Mouse (Mus musculus) inflammation-experienced regulatory T-cells, adult 6 months (primary cell): ENCODE results near the gene Klhl32. TPM values are rescaled to one million over a fixed set of nuclear protein-coding genes. Genes with fewer than 3 reads are reported as not detected.
"Not testable (repeated sequence)": the region's sequence is repeated elsewhere in the genome, so short reads cannot be mapped to it uniquely, and the experiment has no call there.

Experiments used
- ATAC-seq: one replicate; pipeline ENCODE4 v1.8.0; 2017
- polyA plus RNA-seq, 3 experiments: library from polyadenylated mRNA; unstranded; fragments of 100-300 nt; shearing (Covaris generic); gene quantifications; one replicate each; pipeline ENCODE4 v1.2.1; 2017

Klhl32 gene
- polyA plus RNA-seq = under 1 TPM; 0.45 to 0.54 (median 0.46) TPM

- no peak for ATAC-seq
Observed at GRCm38 (mm10) chr4:24850401-24851325, at the start of gene Klhl32. Klhl32 (minus strand) TSS chr4:24851124.

- ATAC-seq = no peak
Observed at GRCm38 (mm10) chr4:24899146-24899545, 48.2 kb upstream of the Klhl32 start.

- no peak for ATAC-seq
Observed at GRCm38 (mm10) chr4:24898636-24899035, 47.7 kb upstream of the Klhl32 start.

- ATAC-seq = peak; percentile 90
Observed at GRCm38 (mm10) chr4:24897851-24898515, 47.1 kb upstream of the Klhl32 start, which contains the start of gene Ndufaf4. Ndufaf4 (plus strand) TSS chr4:24898083.

DNA sequence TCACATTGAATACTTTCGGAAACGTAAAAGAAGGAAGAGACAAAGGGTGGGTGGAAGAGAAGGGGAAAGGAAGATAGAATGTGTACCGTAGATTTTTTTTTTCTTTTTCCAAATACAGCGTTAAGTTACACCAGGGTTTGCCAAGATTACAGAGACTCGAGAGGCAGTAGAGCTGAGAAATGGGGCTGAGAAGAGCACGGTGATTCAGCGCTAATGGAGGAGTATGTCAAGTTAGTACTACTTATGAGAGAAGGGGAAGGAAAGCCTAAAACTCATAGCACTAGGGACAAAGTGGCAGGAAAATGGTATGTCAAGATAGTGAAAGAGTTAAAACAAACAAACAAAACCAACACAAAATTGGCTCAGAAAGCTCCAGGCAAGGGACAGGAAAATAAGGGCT is 46.4 kb upstream of the Klhl32 start:
- peak; percentile 4 for ATAC-seq

- ATAC-seq = no peak
Observed at GRCm38 (mm10) chr4:24896829-24897228, 45.9 kb upstream of the Klhl32 start.

GRCm38 (mm10) chr4:24894625-24895024 is 43.7 kb upstream of the Klhl32 start:
- no peak for ATAC-seq

DNA sequence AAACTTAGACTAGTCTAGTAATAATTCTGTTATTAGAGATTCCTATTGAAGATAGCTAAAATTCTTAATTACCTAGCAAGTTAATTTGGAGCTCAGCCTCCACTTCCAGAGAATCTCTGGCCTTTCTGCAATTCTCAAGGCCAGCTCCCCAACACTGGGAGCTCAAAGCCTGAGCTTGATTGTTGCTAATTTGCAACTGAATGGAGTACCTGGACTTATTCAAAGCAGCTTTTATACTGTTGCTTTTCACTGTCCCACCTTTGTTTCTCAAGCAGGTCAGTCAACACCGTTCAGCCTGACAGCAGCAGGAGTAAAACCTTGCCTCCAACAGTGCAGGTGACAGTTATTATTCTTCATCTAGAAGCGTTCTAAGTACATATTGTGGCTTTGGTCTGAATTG is 41.4 kb upstream of the Klhl32 start:
- ATAC-seq = not testable (repeated sequence)

- not testable (repeated sequence) for ATAC-seq
Observed at GRCm38 (mm10) chr4:24889386-24889785, 38.5 kb upstream of the Klhl32 start.

DNA sequence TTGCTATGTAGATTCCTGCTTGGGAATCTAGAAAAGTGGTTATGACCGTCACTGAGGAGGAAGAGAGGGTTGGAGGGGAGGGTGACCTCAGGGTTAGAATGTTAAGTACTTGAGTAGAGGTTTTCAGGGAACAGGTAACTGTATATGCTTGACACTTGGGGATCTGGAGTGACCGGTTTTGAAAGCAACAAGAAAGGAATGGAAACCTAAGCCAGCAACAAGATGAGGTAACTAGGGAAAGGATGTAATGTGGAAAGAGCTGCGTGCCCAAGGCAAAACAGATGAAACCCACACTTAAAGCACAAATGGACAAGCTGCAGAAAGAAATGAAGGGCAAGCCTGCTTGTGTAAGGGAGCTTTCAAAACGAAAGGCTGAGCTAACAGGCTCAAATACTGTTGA is 18.3 kb upstream of the Klhl32 start:
- ATAC-seq = no peak

GRCm38 (mm10) chr4:24865691-24866090 is 14.8 kb upstream of the Klhl32 start:
- no peak for ATAC-seq

DNA sequence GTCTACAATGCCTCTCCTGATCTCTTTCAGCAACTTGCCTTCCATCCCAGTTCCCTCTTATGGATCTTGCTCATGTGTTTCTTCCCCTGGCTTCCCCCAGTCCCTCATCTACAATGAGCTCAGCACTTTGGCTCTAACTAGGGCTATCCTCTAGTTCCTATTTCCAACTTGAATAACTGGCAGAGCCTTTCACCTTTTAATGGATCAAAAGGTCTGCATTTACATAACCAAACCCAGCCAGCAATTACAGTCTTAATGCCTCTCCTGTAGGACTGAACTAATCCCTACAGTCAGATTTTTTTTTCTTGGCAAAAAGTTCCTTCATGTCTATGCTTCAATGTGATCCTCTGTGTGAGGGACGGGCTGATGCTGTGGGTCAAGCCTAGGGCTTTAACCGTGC is 3.5 kb downstream of the Klhl32 start:
- no peak for ATAC-seq

DNA sequence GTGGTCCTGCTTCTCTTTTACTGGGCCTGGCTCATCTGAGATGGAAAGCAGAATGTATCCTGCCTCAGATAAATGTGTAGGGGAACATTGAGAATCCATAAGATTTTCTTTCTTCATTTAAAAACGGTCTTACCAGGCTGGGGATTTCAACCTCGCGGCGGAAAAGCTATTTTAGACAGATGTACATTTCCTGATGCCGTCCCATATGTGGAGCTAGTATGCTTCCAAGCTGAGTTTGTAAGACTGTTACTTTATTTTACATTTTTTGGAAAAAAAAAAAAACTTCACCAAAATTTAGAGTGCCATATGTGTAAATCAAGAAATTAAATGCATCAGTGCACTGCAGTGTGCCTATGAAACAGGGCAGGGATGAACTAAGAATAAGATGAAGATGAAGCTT is 5.4 kb downstream of the Klhl32 start:
- ATAC-seq = no peak

- no peak for ATAC-seq
Observed at GRCm38 (mm10) chr4:24838567-24838966, 12.4 kb downstream of the Klhl32 start.

DNA sequence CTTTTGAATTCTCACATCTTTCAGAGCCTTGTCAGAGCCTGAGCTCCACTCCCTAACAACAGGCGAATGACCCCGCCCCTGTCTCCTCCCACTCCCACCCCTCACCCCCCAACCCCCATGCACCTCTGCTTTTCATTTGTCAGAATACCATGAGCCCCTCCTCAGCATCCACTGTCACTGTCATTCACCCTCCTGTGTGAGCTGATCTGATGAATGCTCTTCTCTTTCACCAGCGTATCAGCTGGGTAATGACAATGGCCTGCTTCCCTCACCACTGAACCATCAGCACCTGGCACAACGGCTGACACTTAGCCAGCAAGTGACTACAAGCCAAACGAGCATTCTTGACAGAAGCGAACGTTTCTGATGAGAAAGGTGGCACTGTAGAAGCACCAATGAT is 15.4 kb downstream of the Klhl32 start:
- no peak for ATAC-seq

- ATAC-seq = no peak
Observed at GRCm38 (mm10) chr4:24808316-24808715, 42.6 kb downstream of the Klhl32 start.

GRCm38 (mm10) chr4:24801881-24802280 is 49.0 kb downstream of the Klhl32 start:
- ATAC-seq = no peak

GRCm38 (mm10) chr4:24801343-24801742 is 49.6 kb downstream of the Klhl32 start:
- ATAC-seq = no peak

GRCm38 (mm10) chr4:24800345-24800936 is 50.5 kb downstream of the Klhl32 start:
- ATAC-seq = no peak

- no peak for ATAC-seq
Observed at GRCm38 (mm10) chr4:24799037-24799436, 51.9 kb downstream of the Klhl32 start.

GRCm38 (mm10) chr4:24797868-24798267 is 53.1 kb downstream of the Klhl32 start:
- no peak for ATAC-seq

DNA sequence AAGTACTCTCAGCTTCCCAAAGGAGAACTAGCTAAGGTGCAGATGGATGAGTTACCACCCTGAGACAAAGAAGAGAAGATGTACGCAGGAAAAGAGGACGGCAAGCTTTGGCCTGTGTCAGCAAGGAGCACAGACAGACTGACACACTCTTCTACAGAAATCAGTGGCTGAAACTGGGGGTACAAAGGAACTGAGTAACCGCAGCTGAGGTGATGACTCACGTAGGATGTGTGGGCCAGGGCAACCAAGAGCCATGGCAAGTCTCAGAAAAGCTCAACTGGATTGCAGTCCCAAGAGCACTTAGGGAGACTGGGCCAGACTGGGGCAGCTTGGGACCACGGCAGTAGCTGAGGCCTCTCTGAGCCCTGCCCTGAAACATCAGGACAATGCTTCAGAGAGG is 53.6 kb downstream of the Klhl32 start:
- ATAC-seq = no peak

GRCm38 (mm10) chr4:24796229-24796628 is 54.7 kb downstream of the Klhl32 start:
- ATAC-seq = no peak
